Mouse (Mus musculus) liver, adult (tissue): ENCODE data around the gene Susd5.

ENCODE experiments used
- GATA4 ChIP-seq: IDR thresholded peaks from 2 replicates; pipeline ENCODE4 v1.6.1; 2014; ENCODE audit warnings: mild to moderate bottlenecking, low read length; ENCODE audit not compliant: insufficient replicate concordance

The Susd5 gene

GRCm38 (mm10) chr9:114057090-114057796, at the start of gene Susd5:
TSS of gene Susd5 (plus strand) at chr9:114057140.
- TF ChIP-seq GATA4: no peak

DNA sequence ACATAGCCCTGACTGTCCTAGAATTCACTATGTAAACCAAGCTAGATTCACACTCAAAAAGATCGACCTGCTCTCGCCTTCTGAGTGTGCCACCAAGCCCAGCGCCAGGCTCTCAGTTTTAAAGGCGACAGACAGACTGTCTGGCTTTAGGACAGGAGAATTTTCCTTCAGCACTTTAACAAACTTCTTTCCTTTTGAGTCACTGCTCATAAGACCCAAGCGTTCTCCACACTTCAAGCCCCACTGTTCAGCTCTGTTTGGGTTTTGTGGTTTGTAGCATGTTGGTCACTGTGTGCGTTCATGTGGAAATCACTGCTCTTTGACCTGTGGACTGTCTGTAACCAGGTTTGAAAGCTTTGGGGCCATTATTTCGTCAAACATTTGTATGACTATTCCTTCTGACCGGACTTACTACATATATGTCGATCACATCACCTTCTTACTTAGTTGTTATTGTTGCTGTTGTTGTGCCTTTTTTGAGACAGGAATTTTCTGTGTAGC, 49.0 kb upstream of the Susd5 start:
- TF ChIP-seq GATA4: no peak

- TF ChIP-seq GATA4: no peak
Measured at GRCm38 (mm10) chr9:114009526-114009925, 47.4 kb upstream of the Susd5 start.

GRCm38 (mm10) chr9:114011203-114011602, 45.7 kb upstream of the Susd5 start:
- no peak for TF ChIP-seq GATA4

DNA sequence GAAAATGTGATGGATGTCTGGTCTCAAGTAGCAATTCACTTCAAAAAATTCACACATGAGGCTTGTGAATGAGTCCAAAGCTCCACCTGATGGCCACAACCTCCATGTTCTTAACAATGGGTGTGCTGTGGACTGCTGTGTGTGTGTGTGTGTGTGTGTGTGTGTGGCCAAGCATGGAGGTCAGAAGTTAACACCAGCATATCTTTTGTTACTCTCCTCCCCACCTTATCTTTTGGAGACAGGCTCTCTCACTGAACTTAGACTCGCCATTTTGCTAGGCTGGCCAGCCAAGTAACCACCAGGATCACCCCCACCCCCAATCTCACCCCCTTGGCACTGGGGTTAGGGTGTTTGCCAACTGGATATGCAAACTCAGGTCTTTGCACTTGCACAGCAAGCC, 42.9 kb upstream of the Susd5 start:
- TF ChIP-seq GATA4: no peak

- no peak for TF ChIP-seq GATA4
Measured at GRCm38 (mm10) chr9:114015724-114016123, 41.2 kb upstream of the Susd5 start.

GRCm38 (mm10) chr9:114016402-114016801, 40.5 kb upstream of the Susd5 start:
- TF ChIP-seq GATA4: no peak

DNA sequence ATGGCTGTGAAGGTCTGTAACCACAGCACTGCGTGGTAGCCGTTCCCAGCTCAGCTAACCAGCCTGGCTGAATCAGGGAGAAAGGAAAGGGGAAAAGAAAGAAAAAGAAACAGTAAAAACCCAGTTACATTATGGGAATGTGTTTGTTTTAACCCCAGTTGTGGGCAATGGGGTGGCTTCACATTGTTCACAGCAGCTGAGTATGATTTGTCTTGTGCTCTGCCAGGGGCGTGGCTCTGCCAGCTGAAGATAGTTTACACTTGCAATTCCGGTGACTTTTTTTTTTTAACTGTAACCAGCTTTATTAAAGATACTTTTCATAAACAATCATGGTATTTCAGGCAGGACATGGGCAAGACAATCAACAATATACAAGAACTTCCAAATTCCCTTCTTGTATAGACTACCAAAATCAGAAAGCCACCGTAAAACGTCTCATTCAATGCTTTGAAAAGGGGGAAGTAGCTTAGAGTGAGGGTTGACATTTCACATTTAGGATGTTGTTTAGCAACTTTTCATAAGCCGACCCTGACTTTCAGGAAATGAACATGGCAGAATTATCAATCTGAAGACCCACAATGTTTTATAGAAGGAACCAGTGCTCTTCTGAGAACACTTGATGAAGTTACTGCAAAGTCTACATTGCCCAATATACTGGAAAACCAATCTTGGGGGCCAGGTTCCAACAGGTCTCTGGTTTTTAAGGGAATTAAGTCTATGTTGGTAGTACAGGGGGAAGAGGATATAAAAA, 37.8 kb upstream of the Susd5 start:
- no peak for TF ChIP-seq GATA4

DNA sequence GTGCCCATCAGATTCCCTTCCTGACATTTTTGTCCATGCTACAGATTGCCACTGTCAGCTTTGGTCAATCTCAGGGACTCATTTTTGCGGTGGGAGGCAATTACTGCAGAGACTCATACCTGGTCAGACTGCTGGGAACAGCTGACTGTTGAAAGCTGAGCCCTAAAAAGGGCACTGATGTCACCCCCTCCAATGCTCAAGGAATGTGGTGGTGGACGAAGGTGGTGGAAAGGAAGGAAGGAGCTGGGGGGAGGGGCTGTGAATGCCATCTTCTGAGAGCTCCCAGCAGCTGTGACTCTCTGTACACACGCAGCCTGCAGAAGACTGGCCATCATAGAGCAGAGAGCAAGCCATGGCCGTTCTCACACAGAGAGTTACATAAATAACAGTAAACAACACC, 34.8 kb upstream of the Susd5 start:
- TF ChIP-seq GATA4: no peak

GRCm38 (mm10) chr9:114025182-114025581, 31.8 kb upstream of the Susd5 start:
- no peak for TF ChIP-seq GATA4

- no peak for TF ChIP-seq GATA4
Measured at GRCm38 (mm10) chr9:114025846-114026245, 31.1 kb upstream of the Susd5 start.

GRCm38 (mm10) chr9:114026261-114026934, 30.5 kb upstream of the Susd5 start:
- no peak for TF ChIP-seq GATA4

DNA sequence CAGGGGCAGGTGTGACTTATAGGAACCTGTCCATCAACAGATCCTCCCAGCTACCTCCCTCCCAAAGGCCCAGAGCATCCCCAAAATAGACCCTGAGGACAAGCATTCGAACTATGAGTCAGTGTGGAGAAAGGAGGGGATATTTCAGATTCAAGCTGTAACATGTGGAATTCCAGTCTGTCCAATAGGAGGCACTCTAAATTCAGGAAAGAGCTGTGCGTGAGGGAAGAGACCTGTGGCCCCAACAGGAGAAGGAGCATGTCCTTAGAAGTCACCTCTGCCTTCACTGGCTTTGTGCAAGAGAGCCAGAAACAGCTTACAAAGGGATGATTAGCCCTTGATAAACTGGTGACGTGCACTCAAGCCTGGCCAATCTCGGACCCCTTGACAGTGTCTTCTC, 16.0 kb upstream of the Susd5 start:
- TF ChIP-seq GATA4: no peak

DNA sequence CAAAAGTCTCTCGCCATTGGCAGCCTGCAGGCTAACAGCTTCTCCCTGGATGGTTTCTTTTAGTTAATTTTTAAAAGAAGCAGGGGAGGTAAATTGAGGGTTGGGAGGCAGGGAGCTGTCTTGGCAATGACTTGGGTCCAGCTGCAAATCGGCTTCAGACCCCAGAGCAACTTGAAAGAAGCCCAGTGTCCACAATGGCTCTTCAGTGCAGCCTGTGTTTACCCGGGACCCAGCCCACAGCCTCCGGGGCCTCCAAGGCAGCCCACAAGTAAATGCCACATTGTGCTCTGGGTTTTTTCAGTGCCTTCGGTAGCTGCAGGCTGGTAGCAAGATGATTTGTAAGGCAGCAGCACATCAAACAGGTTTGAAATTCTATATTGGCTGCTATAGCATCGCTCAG, 14.4 kb upstream of the Susd5 start:
- TF ChIP-seq GATA4: no peak

- no peak for TF ChIP-seq GATA4
Measured at GRCm38 (mm10) chr9:114044446-114044845, 12.5 kb upstream of the Susd5 start.

GRCm38 (mm10) chr9:114046028-114046427, 10.9 kb upstream of the Susd5 start, which contains the start of gene Fbxl2:
TSS of gene Fbxl2 (minus strand) at chr9:114046191.
- no peak for TF ChIP-seq GATA4
